Mouse (Mus musculus): ENCODE data around the gene Helz2.
"Not testable (repeated sequence)": the region's sequence is repeated elsewhere in the genome, so short reads cannot be mapped to it uniquely, and the experiment has no call there.

Gene Helz2

GRCm38 (mm10) chr2:181196628-181197300 lies 45.1 kb downstream of the Helz2 start:
- DNase-seq (ENCODE audit: low spot score in 2 of 2) = no peak

GRCm38 (mm10) chr2:181193044-181193443 lies 48.8 kb downstream of the Helz2 start:
- DNase-seq (ENCODE audit: low spot score in 2 of 2) = no peak

GRCm38 (mm10) chr2:181191936-181192335 lies 49.9 kb downstream of the Helz2 start:
- no peak for DNase-seq (ENCODE audit: low spot score in 2 of 2)

GRCm38 (mm10) chr2:181191385-181191784 lies 50.4 kb downstream of the Helz2 start:
- DNase-seq (ENCODE audit: low spot score in 2 of 2) = not testable (repeated sequence)

DNA sequence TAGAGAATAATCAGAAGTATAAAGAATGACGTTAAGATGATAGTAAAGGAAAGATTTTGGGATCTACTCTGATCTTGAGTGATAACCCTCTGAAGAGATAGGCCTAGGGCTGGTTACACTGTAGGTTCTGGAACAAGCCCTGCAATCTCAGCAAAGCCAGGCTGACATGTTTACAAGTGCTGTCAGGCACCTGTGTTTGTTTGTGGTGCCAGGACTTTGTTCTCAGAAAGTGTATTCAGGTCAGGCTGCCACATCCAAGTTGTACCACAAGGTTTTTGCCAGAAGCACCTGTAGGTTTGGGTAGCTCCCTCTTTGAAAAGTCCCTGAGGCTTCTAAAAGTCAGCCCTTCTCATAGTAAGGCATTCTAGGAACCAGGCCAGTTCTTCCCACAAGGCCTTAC lies 52.5 kb downstream of the Helz2 start:
- DNase-seq (ENCODE audit: low spot score in 2 of 2) = no peak

DNA sequence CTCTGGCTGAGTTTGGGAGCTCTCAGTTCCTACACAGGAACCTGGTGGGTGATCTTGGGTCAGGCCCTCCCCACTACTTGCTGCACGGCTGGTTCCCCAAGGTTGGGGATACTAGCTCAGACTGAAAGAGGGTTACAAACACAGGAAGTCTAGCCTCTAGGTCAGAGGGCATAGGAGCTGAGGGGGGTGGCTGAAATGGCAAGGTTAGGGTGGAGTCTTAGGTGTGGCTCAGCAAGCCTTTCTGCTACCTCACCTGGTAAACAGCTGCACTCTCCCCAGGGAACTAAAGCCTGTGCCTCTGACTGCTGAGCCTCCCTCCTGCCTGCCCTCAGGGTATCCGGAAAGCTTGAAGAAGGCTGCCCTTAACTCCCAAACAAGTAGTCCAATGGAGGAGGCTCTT lies 53.1 kb downstream of the Helz2 start:
- DNase-seq (ENCODE audit: low spot score in 2 of 2) = peak in 1 of 2 experiments; percentile 51

DNA sequence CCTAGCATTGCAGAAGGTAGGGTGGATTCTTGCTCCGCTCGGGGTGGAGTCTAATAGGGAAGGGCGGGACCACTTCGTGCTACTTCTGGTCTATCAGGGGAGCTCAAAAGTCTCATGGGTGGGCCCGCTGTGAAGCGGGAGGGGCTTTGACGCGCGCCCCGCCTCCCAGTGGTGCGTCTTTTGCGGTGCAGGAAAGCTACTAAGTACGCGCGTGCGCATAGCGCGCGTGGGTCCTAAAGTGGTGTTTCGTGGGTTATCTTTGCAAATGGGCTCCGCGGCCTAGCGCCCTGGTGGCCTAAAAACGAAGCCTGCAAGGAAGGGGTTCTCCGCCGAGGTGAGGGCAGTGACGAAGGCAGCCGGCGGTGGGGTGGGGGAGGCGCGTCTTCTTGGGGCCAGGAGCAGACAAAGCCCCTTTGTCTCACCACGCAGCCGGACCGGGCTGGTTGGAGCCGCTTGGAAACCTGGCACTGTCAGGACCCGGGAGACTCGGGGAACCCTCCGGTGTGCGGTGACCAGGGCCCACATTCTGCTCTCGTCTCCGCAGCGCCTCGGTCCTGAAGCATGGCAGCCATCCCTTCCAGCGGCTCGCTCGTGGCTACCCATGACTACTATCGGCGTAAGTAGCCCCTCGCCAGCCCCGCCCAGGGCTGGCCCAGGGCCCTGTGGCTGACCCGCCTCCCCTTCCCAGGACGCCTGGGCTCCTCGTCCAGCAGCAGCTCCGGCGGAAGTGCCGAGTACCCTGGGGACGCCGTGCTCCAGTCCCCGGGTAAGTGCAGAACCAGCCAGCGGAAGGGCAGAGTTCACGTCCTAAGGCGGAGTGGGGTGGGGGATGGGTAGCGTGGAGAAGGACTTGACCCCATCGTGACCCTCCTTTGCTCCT lies 54.5 kb downstream of the Helz2 start, which contains the start of gene Ppdpf:
Ppdpf (plus strand) TSS at position 127 of the 880 bp plus-strand sequence.
- DNase-seq (ENCODE audit: low spot score in 2 of 2) = peak; percentile 82 to 93

- peak; percentile 70 to 88 for DNase-seq (ENCODE audit: low spot score in 2 of 2)
Observed at GRCm38 (mm10) chr2:181186635-181187034, 55.2 kb downstream of the Helz2 start.

GRCm38 (mm10) chr2:181180898-181181297 lies 60.9 kb downstream of the Helz2 start:
- no peak for DNase-seq (ENCODE audit: low spot score in 2 of 2)

DNA sequence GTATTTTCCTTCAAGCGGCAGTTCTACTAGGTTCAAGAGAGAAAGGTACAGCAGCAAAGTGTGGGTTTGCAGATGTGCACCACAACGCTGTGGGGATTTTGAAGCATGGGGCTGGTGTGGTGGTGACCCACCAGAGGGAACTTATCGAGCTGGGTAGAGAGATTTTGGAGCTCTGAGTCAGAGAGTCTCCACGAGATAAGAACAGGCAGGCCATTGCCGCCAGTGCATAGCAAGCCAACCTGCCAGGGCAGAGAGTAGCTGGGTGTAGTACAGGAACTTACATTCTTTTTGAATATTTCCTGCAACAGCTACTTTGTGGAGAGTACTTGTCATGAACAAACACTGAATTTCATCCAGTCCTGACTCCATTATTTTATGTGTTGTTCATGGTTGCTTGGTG lies 63.4 kb downstream of the Helz2 start:
- DNase-seq (ENCODE audit: low spot score in 2 of 2) = no peak

- DNase-seq (ENCODE audit: low spot score in 2 of 2) = no peak
Observed at GRCm38 (mm10) chr2:181178015-181178414, 63.8 kb downstream of the Helz2 start.

All from spleen, postnatal 10 days (tissue).